Mouse (Mus musculus) megakaryocyte, embryonic 14.5 days (primary cell): ENCODE measurements around the gene Rpf2.

Source experiments
- FLI1 ChIP-seq: IDR thresholded peaks from 2 replicates; pipeline ENCODE4 v1.6.1; 2012; ENCODE audit warnings: low read length, inconsistent platforms, mixed read lengths
- GATA1 ChIP-seq: IDR thresholded peaks from 3 replicates; pipeline ENCODE4 v1.6.1; 2012; ENCODE audit warnings: mixed read lengths, low read length, inconsistent platforms, borderline replicate concordance

DNA sequence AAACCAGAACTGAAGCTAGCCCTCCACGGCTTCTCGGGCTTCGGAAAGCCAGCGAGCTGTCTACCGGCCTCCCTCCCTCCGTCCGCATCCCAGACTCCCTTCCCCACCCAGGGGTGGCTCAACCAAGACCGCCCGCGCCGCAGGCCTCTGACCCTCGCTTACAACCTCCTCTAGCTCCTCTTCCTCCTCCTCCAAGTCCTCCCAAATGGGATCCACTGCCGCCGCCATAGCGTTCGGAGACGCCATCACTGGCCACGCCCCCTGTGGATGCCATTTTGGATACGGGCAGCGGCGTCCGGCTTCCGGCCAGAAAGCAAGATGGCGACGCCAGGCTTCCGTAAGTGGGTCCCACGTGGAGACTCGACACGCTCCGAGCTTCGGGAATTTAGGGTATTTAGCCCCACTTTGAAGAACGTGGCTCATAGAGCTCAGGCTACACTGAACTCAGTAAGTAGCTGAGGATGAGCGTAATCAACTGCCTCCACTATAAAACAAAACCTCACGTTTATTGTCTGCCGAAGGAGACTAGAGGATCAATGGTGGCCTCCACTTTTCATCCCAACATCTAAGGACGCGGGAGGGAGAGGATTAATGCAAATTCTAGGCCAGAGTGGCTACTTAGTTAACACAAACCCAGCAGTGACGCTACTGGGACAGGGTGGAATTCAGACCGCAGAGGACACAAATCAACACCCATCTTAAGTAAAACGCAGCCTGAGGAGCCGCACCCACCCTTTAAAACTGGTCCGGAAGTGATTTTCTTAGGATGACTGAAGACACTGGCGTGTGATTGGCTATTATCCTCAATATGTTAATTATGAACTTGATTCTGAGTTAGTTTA is 10.8 kb upstream of the Rpf2 start, which contains the start of gene Gtf3c6:
- TF ChIP-seq FLI1: no peak
- TF ChIP-seq GATA1: no peak
